Mouse (Mus musculus) heart, postnatal 10 days (tissue): ENCODE data around the gene Gm26558. TPM values are rescaled to one million over a fixed set of nuclear protein-coding genes. Genes with fewer than 3 reads are reported as not detected.

Source experiments
- DNase-seq, 2 experiments: peaks; one replicate each; pipeline ENCODE4 v3.0.0; 2021
- intact Hi-C: fragments of 180-260 bp; cut with DNase I; formaldehyde crosslinking; loops from one replicate; pipeline ENCODE4 v1.15.1; 2025
- total RNA-seq, 2 experiments: library from RNA; stranded (reverse); gene quantifications; 2 replicates each; pipeline ENCODE4 v1.2.3; 2021

Gene Gm26558
- under 1 TPM in 1 of 2 experiments, not detected in 1; 0.32 TPM for total RNA-seq

GRCm38 (mm10) chr2:70661715-70662495 lies at the start of gene Gm26558:
Gene Gm26558 (minus strand): TSS chr2:70662108.
- intact Hi-C loops = no loop called here
- DNase-seq = no peak

DNA sequence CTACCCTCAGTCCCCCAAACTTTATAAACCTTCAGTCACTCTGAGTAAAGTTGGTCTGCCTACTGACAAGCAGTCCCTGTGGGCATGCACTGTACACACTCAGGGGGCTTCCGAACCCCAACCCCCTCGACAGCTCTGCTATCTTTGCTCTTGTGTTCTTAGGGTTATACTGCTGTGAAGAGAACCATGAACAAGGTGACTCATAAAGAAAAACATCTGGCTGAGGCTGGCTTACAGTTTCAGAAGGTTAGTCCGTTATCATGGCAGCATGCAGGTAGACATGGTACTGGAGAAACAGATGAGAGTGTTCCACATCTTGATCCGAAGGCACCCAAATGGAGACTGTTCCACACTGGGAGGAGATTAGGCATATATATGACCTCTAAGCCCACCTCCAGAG lies 49.0 kb upstream of the Gm26558 start:
- DNase-seq = no peak
- intact Hi-C loops = no loop called here

- intact Hi-C loops = no loop called here
- no peak for DNase-seq
Observed at GRCm38 (mm10) chr2:70710236-70710635, 48.3 kb upstream of the Gm26558 start.

- DNase-seq = no peak
Observed at GRCm38 (mm10) chr2:70708986-70709730, 47.2 kb upstream of the Gm26558 start.

DNA sequence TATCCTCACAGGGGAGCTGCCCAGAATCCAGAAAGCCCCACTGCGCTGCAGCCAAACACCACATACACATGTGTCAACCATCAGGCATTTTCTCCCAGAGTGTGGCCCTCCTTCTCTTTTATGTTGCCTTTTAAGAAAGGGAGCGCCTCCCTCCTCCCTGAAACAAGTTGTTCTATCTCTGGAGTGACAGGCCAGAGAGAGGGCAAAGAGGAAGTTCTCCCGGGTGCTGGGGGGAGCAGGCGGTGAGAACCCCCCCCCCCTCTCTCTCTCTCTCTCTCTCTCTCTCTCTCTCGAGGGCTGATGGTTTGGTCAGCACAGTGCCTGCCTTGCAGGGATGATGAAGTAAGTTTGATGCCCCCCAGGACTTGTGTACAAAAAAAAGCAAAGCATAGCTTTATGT lies 40.5 kb upstream of the Gm26558 start:
- DNase-seq = no peak
- intact Hi-C loops = loop anchor here (10.0 kb wide), 1 partner anchor 522 kb away; no protein-coding TSS in a partner anchor

More at GRCm38 (mm10) chr2:70708986-70709730, 47.2 kb upstream of the Gm26558 start:
- intact Hi-C loops = loop anchor here (5.0 to 10.0 kb wide), 2 partner anchors 113 to 516 kb away; no protein-coding TSS in a partner anchor

DNA sequence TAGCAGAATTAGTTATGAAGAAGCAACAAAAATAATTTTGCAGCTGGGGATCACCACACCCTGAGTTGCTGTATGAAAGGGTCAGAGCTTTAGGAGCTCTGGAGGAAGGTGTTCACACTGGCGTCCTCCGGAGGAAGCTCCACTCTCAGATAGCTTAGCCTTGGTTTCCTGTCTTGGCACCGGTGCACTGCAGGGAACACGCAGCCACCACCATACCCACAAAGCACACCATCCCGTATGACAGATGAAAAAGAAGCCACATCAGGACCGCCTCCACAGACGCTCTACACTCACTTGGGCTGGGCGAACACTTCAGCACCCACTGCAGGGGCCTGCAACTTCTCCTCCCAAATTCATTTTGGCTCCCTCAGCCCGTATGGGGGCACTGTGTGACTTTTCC lies 39.7 kb upstream of the Gm26558 start:
- DNase-seq = no peak
- intact Hi-C loops = loop anchor here (10.0 kb wide), 1 partner anchor 523 kb away; no protein-coding TSS in a partner anchor

DNA sequence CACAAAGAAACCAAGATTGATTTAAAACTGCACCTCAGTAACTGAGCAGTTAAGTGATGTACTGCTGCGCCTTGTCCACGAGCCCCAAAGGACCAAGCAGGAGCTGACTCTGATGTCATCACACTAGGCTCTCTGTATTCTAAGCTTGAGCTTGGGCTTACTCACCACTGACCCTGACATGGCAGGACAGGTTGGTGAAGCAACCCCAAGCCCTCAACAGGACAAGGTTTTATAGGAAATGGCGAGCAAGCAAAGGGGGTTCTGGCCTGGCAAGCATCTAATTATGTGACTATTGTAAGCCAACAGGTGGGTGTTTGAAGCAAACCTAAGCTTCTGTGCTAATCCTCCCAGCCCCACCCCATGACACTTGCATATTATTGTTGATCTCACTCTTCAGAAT lies 38.9 kb upstream of the Gm26558 start:
- intact Hi-C loops = loop anchor here (10.0 kb wide), 1 partner anchor 524 kb away; no protein-coding TSS in a partner anchor
- DNase-seq = no peak

DNA sequence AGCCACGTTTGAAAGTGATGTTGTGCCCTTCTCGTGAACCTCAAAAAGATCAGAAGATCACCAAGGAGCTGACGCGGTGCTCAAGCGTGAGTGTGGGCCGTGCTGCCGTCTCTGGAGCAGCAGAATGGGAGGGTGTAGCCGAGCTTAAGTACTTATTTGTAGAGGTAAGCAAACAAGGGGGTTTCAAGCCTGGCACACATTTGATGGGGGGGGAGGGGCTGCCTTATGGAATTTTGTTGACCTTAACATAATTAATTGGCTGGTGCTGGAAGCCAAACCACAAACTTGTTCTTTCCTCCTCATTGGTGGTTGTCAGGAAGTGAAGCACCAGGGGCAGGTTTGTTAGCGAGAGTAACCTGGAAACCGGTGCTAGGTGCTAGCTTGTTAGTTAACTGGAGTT lies 33.8 kb upstream of the Gm26558 start:
- DNase-seq = no peak
- intact Hi-C loops = no loop called here

DNA sequence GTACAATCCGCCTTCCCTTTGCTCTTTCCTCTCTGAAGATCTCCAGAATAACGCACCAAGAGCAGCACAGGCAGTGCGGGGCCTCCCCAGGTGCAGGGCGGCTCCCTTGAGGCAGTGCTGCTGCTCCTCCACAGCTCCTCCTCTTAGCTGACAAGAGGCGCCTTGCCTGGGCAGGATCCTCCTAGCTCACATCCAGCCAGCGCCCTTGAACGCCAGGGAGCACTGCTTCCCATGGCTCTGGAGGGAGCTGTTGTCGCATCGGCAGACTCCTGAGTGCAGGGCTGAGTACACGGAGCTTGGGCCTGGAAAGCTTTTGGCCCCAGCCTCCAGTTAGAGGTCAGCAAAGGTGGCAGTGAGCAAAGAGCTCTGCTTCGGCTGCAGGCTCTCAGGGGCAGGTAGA lies 28.3 kb upstream of the Gm26558 start:
- peak; percentile 24 to 27 for DNase-seq

GRCm38 (mm10) chr2:70688454-70689078 lies 26.7 kb upstream of the Gm26558 start:
- DNase-seq = no peak
- intact Hi-C loops = no loop called here

More for the DNA sequence above, 28.3 kb upstream of the Gm26558 start:
- intact Hi-C loops = no loop called here

GRCm38 (mm10) chr2:70682324-70682723 lies 20.4 kb upstream of the Gm26558 start:
- intact Hi-C loops = no loop called here
- DNase-seq = no peak

DNA sequence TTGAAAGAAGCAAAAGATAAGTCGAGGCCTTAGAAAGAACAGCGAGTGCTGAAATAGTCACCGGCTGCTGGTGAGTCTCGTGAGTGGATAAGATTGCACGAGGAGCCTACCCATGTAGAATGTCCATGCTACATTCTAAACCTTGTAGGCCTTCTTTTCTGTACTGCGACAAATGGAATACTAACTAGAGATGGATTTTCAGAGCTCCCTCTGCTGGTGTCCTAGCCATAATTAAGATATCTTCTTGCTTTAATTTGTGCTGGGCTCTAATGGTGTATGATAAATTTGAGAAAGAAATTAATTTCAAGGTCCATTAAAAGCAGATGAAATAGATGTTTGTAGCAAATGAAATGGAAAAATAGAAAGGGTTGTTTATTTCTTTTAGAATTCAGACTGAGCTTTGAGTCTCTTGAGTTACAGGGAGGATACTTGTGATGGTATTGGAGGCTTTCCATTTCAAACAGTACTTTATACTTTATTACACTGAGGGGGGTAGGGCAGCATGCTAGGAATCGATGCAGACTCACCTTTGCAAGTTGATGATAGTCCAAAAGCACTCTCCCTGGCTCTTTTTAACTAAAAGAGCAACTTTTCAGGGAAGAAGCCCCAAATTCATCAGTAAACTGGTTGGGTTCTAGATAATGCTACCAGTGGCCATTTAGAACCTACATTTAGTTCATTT lies 11.7 kb upstream of the Gm26558 start:
- DNase-seq = peak in 1 of 2 experiments; percentile 41
- intact Hi-C loops = no loop called here

DNA sequence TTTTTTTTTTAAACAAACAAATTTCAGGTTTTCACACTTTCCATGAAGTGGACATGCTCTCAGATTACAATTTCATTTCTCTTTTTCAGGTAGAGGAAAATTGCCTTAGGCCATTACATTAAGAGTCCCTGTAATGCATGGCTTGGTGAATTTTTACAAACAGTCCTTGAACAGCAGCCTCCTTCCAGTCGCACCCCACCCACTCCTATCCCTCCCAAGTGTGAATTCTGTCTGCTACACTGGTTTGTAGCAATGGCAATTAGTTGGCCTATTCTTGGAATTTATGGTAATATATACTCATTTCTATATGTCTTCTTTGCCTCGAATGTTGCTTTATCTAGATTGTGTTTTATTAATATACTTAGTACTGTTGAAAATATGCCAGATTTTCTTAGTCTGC lies 10.6 kb upstream of the Gm26558 start:
- intact Hi-C loops = no loop called here
- no peak for DNase-seq

DNA sequence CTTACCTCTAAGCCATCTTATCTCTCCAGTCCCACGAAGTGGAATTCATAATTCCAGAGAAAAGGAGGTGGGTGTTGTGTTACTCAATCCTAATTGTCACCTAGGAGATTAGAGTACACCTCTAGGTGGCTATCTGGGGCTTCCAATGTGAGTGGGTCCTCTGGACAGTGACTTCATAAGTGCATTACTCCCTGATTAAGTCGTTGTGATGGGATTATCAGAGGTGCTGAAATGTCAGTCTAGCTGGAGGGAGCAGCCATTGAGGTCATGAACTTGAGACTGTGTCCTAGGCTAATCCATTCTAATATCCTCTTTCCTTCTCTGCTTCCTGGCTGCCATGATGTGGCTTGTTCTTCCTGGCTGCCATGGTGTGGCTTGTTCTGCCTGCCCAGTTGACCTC lies 8.0 kb upstream of the Gm26558 start:
- intact Hi-C loops = no loop called here
- DNase-seq = no peak

DNA sequence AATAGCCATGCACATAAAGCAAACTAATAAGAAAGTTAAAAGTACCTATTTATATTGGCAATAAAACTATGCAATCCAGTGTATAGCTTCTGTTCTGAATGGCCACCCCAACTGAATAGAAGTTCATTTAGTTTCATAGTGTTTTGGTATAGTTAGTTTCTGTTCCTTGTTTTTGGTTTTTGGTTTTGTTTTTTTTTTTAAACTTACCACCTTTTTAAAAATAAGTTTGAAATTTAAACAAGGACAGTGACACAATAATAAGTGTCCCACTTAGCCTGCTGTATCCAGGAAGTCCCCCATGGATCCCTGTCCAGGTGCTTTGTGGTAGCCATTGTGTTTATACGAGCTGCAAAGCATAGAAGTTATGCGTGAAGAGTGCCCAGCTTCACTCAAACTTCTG lies 7.3 kb upstream of the Gm26558 start:
- intact Hi-C loops = no loop called here
- no peak for DNase-seq

DNA sequence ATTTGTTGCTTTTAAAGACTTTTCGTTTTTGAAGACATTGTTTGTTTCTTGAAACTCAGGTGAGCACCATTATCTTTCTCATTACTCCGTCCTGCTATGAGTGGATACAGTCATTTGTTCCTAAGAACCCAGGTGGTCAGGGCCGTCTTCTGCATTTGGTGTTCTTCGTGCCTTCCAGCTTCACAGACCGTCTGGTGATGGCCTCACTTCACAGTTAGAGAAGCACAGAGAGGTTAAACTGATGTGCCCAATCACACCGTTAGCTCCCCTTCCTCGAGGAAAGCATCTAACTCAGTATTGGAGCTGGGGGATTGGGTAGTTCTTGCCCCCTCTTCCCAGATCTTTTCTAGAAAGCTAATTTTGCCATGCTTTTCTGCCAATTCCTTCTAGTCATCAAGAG lies 5.1 kb upstream of the Gm26558 start:
- no peak for DNase-seq
- intact Hi-C loops = no loop called here

- peak in 1 of 2 experiments; percentile 18 for DNase-seq
Observed at GRCm38 (mm10) chr2:70663764-70664163, 1.9 kb upstream of the Gm26558 start.

GRCm38 (mm10) chr2:70660887-70661714 lies 807 bp downstream of the Gm26558 start, which contains the start of gene Gorasp2:
Gene Gorasp2 (plus strand): TSS chr2:70661576.
- intact Hi-C loops = no loop called here
- peak; percentile 97 to 98 for DNase-seq

More at GRCm38 (mm10) chr2:70663764-70664163, 1.9 kb upstream of the Gm26558 start:
- intact Hi-C loops = no loop called here

DNA sequence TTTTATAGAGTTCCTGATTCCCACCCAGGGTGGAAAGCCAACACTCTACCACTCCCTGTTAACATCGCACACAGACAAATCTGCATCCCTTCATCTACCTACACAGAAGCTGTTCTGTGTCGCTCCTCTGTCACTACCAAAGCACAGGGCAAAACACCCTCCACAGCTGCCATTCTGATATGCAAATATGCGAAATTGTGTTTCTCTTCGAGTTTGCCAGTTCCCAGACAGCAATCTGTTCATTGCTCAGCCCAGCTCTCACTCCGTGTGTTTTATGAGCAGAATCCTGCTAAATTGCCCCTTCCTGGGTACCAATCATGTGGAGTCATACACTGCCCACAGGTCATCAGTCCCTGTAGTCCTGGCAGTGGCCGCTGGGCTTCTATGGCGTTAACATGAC lies 4.8 kb downstream of the Gm26558 start:
- DNase-seq = no peak
- intact Hi-C loops = no loop called here

DNA sequence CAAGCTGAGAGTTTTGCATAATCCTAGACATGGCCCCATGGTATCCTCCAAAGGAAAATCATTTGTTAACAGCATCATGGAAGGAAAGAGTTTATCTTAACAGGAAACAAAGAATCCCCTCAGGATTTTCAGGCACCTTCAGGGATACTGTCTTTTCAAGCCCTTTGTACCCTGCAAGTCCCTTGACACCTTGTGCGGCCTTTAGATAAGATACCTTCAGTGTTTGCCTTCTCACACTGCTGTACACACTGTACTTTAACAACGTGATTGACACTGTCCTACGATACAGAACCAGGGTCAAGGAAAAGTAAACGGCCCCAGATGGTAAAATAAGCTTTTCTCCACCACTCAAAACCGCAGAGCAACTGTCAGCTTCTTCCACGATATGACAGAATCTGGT lies 10.1 kb downstream of the Gm26558 start:
- DNase-seq = no peak
- intact Hi-C loops = no loop called here
